Mouse (Mus musculus) bone marrow macrophage, adult 2 months (primary cell): ENCODE data around the gene Mlkl.

Experiments
- CTCF ChIP-seq: IDR thresholded peaks from 2 replicates; pipeline ENCODE4 v1.5.1; 2012; ENCODE audit warnings: low read depth, mild to moderate bottlenecking, low read length, moderate library complexity
- POLR2A ChIP-seq: IDR thresholded peaks from 2 replicates; pipeline ENCODE4 v1.6.1; 2012; ENCODE audit warnings: mild to moderate bottlenecking, low read depth, low read length, borderline replicate concordance

GRCm38 (mm10) chr8:111350577-111350976 is 12.6 kb upstream of the Mlkl start:
- TF ChIP-seq POLR2A, result no peak
- TF ChIP-seq CTCF, result no peak
